Mouse (Mus musculus): ENCODE data around the gene Ubash3b. TPM values are rescaled to one million over a fixed set of nuclear protein-coding genes. Genes with fewer than 3 reads are reported as not detected.

The Ubash3b gene
- total and polyA plus RNA-seq, 2 experiments from 2014 or later = 23.8 to 25.4 TPM

DNA sequence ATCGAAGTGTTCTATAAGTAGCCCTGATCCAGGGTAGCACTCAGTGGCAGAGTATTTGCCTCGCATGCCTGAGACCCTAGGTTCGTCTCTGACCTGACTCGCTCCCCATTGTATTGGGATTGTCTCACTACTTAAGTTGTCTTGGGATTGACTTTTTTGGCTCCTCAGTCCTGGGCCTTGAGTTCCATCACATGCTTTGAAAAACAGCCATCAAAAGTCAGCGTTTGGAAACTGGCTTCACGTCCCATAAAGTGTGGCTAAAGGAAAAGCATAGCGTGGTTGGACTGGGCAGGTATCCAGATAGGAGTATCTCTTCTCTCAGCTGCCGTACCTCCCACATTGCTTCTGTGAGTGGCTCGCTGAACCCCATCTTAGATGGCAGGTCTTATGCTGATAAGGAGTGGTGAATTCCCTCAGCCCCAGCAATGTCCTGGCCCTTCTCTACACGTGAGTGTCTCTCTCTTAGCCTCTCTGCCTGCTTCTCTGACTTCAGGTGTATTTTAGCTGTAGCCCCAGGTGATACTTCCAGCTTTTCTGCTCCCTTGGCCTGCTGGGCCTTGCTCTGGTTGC, 34.3 kb upstream of the Ubash3b start:
- no peaks in the 10 kb centered on the region for H3K36me3 ChIP-seq (ENCODE audit: insufficient read depth)
- no peak overlapping the region for H3K4me2 ChIP-seq (ENCODE audit: low read depth)
- WGBS = 83% methylated on average over 10 of the region's 10 CpGs

DNA sequence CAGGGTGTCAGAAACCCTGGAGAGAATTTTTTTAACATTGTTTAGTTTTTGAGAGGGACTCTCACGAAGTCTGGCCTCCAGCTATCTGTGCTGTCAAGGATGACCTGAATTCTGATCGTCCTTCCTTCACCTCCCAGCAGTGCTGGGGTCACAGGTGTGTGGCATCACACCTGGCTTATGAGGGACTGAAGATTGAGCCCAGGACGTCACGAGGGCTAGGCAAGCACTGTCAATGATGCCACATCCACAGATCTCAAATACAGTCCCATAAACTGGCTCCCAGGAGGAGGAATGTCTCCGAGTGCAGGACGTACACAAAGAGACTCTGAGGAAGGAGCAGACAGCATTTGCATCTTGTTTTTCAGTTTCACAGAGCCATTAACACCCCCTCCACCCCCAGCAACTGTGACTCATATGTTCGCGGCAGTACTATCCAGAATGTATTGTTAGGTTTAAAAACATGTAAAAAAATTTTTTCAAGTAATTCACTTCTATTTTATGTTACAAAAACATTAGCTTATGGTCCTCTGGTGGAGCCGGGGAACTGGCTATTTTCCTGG, 30.2 kb upstream of the Ubash3b start:
- ATAC-seq = peak; percentile 27
- 0 out of 2 replicates have a peak, but pooled peaks cover 3% of the 10 kb centered on the region for H3K4me1 ChIP-seq (ENCODE audit: insufficient read depth)

More for the DNA sequence above, 34.3 kb upstream of the Ubash3b start:
- no peaks in the 10 kb centered on the region for H3K27me3 ChIP-seq (ENCODE audit: insufficient read depth, low read length)
- H3K9ac ChIP-seq = no peak overlapping the region
- H3K27ac ChIP-seq (ENCODE audit: low read depth, low read length) = no peak overlapping the region
- H3K9me3 ChIP-seq (ENCODE audit: low read length) = no peaks in the 10 kb centered on the region
- no peak for DNase-seq
- no peak for TF ChIP-seq CTCF (IDR thresholded peaks at IDR 0.05; ENCODE audit: low read depth)
- ATAC-seq = no peak
- 0 out of 2 replicates have a peak, but pooled peaks cover 3% of the 10 kb centered on the region for H3K4me1 ChIP-seq (ENCODE audit: insufficient read depth)
- H3K4me3 ChIP-seq (ENCODE audit: low read depth, low read length) = no peak overlapping the region

GRCm38 (mm10) chr9:41190745-41191482, 29.4 kb upstream of the Ubash3b start:
- 17% methylated on average over 9 of the region's 9 CpGs for WGBS
- no peaks in the 10 kb centered on the region for H3K9me3 ChIP-seq (ENCODE audit: low read length)
- peak; percentile 96 for DNase-seq
- peak; percentile 96 for ATAC-seq
- H3K27ac ChIP-seq (ENCODE audit: low read depth, low read length) = peak overlapping the region; percentile 78; the same call in 1 of the 2 replicates
- no peaks in the 10 kb centered on the region for H3K36me3 ChIP-seq (ENCODE audit: insufficient read depth)
- TF ChIP-seq CTCF (IDR thresholded peaks at IDR 0.05; ENCODE audit: low read depth) = peak; percentile 99
- H3K4me3 ChIP-seq (ENCODE audit: low read depth, low read length) = no peak overlapping the region
- H3K27me3 ChIP-seq (ENCODE audit: insufficient read depth, low read length) = no peaks in the 10 kb centered on the region
- H3K4me2 ChIP-seq (ENCODE audit: low read depth) = no peak overlapping the region
- 0 out of 2 replicates have a peak, but pooled peaks cover 3% of the 10 kb centered on the region for H3K4me1 ChIP-seq (ENCODE audit: insufficient read depth)
- H3K9ac ChIP-seq = 0 out of 2 replicates have a peak overlapping the region, but pooled peaks have one; percentile 23

More for the DNA sequence above, 30.2 kb upstream of the Ubash3b start:
- TF ChIP-seq CTCF (IDR thresholded peaks at IDR 0.05; ENCODE audit: low read depth) = no peak
- 53% methylated on average over 9 of the region's 9 CpGs for WGBS
- H3K36me3 ChIP-seq (ENCODE audit: insufficient read depth) = no peaks in the 10 kb centered on the region
- no peak overlapping the region for H3K4me2 ChIP-seq (ENCODE audit: low read depth)
- H3K27ac ChIP-seq (ENCODE audit: low read depth, low read length) = peak overlapping the region; percentile 78
- no peaks in the 10 kb centered on the region for H3K27me3 ChIP-seq (ENCODE audit: insufficient read depth, low read length)
- H3K9ac ChIP-seq = peak overlapping the region; percentile 23; the same call in 1 of the 2 replicates
- H3K9me3 ChIP-seq (ENCODE audit: low read length) = no peaks in the 10 kb centered on the region
- DNase-seq = peak; percentile 37
- H3K4me3 ChIP-seq (ENCODE audit: low read depth, low read length) = no peak overlapping the region

- Histone ChIP-seq H3K9ac (no peak overlapping the region), H3K36me3 (ENCODE audit: insufficient read depth) (no peaks in the 10 kb centered on the region), H3K9me3 (ENCODE audit: low read length) (no peaks in the 10 kb centered on the region), H3K27me3 (ENCODE audit: insufficient read depth, low read length) (no peaks in the 10 kb centered on the region), H3K4me3 (ENCODE audit: low read depth, low read length) (no peak overlapping the region), H3K4me1 (ENCODE audit: insufficient read depth) (0 out of 2 replicates have a peak, but pooled peaks cover 3% of the 10 kb centered on the region), H3K27ac (ENCODE audit: low read depth, low read length) (no peak overlapping the region), H3K4me2 (ENCODE audit: low read depth) (no peak overlapping the region)
- TF ChIP-seq CTCF (IDR thresholded peaks at IDR 0.05; ENCODE audit: low read depth) = no peak
- 98% methylated on average over 4 of the region's 4 CpGs for WGBS
- DNase-seq = no peak
- ATAC-seq = no peak
These were observed 26.4 kb upstream of the Ubash3b start for GRCm38 (mm10) chr9:41187939-41188338.

GRCm38 (mm10) chr9:41187498-41187897, 26.0 kb upstream of the Ubash3b start:
- Histone ChIP-seq H3K27ac (ENCODE audit: low read depth, low read length) (no peak overlapping the region), H3K36me3 (ENCODE audit: insufficient read depth) (no peaks in the 10 kb centered on the region), H3K4me3 (ENCODE audit: low read depth, low read length) (no peak overlapping the region), H3K4me1 (ENCODE audit: insufficient read depth) (0 out of 2 replicates have a peak, but pooled peaks cover 3% of the 10 kb centered on the region), H3K9ac (no peak overlapping the region), H3K27me3 (ENCODE audit: insufficient read depth, low read length) (no peaks in the 10 kb centered on the region), H3K9me3 (ENCODE audit: low read length) (no peaks in the 10 kb centered on the region), H3K4me2 (ENCODE audit: low read depth) (no peak overlapping the region)
- 96% methylated on average over 9 of the region's 9 CpGs for WGBS
- DNase-seq (no peak), ATAC-seq (no peak)
- no peak for TF ChIP-seq CTCF (IDR thresholded peaks at IDR 0.05; ENCODE audit: low read depth)

DNA sequence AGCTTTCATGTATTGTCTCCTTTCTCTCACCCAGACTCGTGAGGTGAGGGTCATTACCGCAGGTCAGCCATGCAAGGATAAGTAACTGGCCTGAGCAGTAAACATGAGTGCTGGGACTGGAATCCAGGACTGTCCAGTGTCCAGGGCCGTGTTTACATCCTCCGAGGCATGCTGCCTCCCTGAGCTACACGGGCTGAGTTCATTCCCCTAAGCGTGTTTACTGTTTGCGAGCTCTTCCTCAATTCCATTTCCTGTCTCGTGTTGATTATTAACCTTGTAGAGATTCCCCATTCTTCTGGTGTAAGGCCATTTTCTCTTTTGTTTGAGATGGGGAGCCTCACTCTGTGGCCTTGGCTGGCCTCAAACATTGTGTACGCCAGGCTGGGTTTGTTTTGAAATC, 23.8 kb upstream of the Ubash3b start:
- H3K4me3 ChIP-seq (ENCODE audit: low read depth, low read length) = no peak overlapping the region
- no peaks in the 10 kb centered on the region for H3K27me3 ChIP-seq (ENCODE audit: insufficient read depth, low read length)
- no peak for ATAC-seq
- WGBS = 72% methylated on average over 9 of the region's 9 CpGs
- H3K36me3 ChIP-seq (ENCODE audit: insufficient read depth) = no peaks in the 10 kb centered on the region
- no peaks in the 10 kb centered on the region for H3K4me1 ChIP-seq (ENCODE audit: insufficient read depth)
- H3K4me2 ChIP-seq (ENCODE audit: low read depth) = no peak overlapping the region
- no peaks in the 10 kb centered on the region for H3K9me3 ChIP-seq (ENCODE audit: low read length)
- H3K9ac ChIP-seq = no peak overlapping the region
- no peak for TF ChIP-seq CTCF (IDR thresholded peaks at IDR 0.05; ENCODE audit: low read depth)
- DNase-seq = no peak
- no peak overlapping the region for H3K27ac ChIP-seq (ENCODE audit: low read depth, low read length)

DNA sequence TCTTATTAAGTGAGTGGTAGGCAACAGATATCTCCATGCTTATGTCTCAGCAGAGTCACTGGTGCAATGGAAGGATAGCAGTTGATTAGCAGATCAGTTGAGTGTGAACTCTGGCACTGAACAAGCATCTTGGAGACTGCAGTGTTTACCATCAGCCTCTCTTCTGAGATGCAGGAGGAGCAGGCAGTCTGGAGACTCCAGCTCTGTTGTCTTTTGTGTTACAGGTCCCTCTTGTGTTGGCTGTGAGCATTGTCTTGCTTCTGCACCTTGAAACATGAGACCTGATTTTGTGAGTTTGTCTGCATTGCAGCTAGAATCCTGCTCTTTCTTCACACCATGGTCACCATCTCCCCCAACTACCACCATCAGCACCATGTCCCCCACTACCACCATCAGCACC, 21.1 kb upstream of the Ubash3b start:
- Histone ChIP-seq H3K9ac (no peak overlapping the region), H3K4me3 (ENCODE audit: low read depth, low read length) (no peak overlapping the region)
- peak; percentile 92 for TF ChIP-seq CTCF (IDR thresholded peaks at IDR 0.05; ENCODE audit: low read depth)

More for the DNA sequence above, 21.1 kb upstream of the Ubash3b start:
- Histone ChIP-seq H3K27ac (ENCODE audit: low read depth, low read length) (no peak overlapping the region), H3K9me3 (ENCODE audit: low read length) (no peaks in the 10 kb centered on the region), H3K4me1 (ENCODE audit: insufficient read depth) (no peaks in the 10 kb centered on the region), H3K4me2 (ENCODE audit: low read depth) (no peak overlapping the region), H3K27me3 (ENCODE audit: insufficient read depth, low read length) (no peaks in the 10 kb centered on the region), H3K36me3 (ENCODE audit: insufficient read depth) (no peaks in the 10 kb centered on the region)
- peak; percentile 92 for ATAC-seq
- peak; percentile 80 for DNase-seq
